Mouse (Mus musculus) forebrain, postnatal 0 days (tissue): Measurements from ENCODE around the gene Cyb561d2. TPM values are rescaled to one million over a fixed set of nuclear protein-coding genes. Genes with fewer than 3 reads are reported as not detected.
A peak's percentile ranks its signal among the peaks of the same experiment; 100 is the strongest.

ENCODE experiments used
- ATAC-seq: fragments of 200-750 bp; cut with Nextera tagmentation; 2 replicates; pipeline ENCODE4 v1.8.0; 2017; ENCODE audit warnings: mild to moderate bottlenecking, moderate library complexity
- DNase-seq: peaks from one replicate; pipeline ENCODE4 v3.0.0-alpha.2; 2015
- H3K27ac ChIP-seq: fragments of 300-500 bp; sonication (generic); 2 replicates; pipeline ENCODE4 v1.5.1; 2014; ENCODE audit warnings: low read depth, mild to moderate bottlenecking, antibody characterized with exemption, low read length, moderate library complexity, mixed read lengths
- H3K27me3 ChIP-seq: fragments of 300-500 bp; sonication (generic); 2 replicates; pipeline ENCODE4 v1.6.1; 2014; ENCODE audit warnings: mild to moderate bottlenecking, low read length, mixed read lengths; ENCODE audit not compliant: insufficient read depth
- H3K36me3 ChIP-seq: fragments of 300-500 bp; sonication (generic); 2 replicates; pipeline ENCODE4 v1.6.1; 2014; ENCODE audit warnings: mild to moderate bottlenecking, moderate library complexity; ENCODE audit not compliant: insufficient read depth
- H3K4me1 ChIP-seq: fragments of 300-500 bp; sonication (generic); 2 replicates; pipeline ENCODE4 v1.6.1; 2014; ENCODE audit warnings: antibody characterized with exemption; ENCODE audit not compliant: insufficient read depth
- H3K4me2 ChIP-seq: fragments of 300-500 bp; sonication (generic); 2 replicates; pipeline ENCODE4 v1.6.1; 2014; ENCODE audit warnings: low read depth, mild to moderate bottlenecking, moderate library complexity
- H3K4me3 ChIP-seq: fragments of 300-500 bp; sonication (generic); 2 replicates; pipeline ENCODE4 v1.5.1; 2014; ENCODE audit warnings: low read depth, low read length, mixed read lengths
- H3K9ac ChIP-seq: fragments of 300-500 bp; sonication (generic); 2 replicates; pipeline ENCODE4 v1.6.1; 2014; ENCODE audit warnings: mild to moderate bottlenecking
- H3K9me3 ChIP-seq: fragments of 300-500 bp; sonication (generic); 2 replicates; pipeline ENCODE4 v1.6.1; 2016; ENCODE audit warnings: low read length
- CTCF ChIP-seq: sonication (generic); IDR thresholded peaks from 2 replicates; pipeline ENCODE4 v1.5.1; 2016; ENCODE audit warnings: antibody characterized with exemption, control low read depth, low read depth
- WGBS: fragments of 180-500 bp; shearing (Covaris S2); extraction: QIAGEN DNeasy Blood & Tissue Kit; methylation state at CpG from one replicate; pipeline ENCODE4 v1.1.7; 2014; 5-methylcytosine and 5-hydroxymethylcytosine counted together
- polyA plus RNA-seq: library from polyadenylated mRNA; unstranded; fragments of >200 nt; fragmentation: Nextera tagmentation; extraction: Ambion mirVana; gene quantifications from 2 replicates; pipeline ENCODE4 v1.2.1, GENCODE M21; 2015
- total RNA-seq: library from RNA; depleted of rRNA; stranded (reverse); fragments of >200 nt; gene quantifications from 2 replicates; pipeline ENCODE4 v1.2.3, GENCODE M21; 2014

Gene Cyb561d2
- total and polyA plus RNA-seq, 2 experiments from 2014 or later = 36.0 to 47.0 TPM

DNA sequence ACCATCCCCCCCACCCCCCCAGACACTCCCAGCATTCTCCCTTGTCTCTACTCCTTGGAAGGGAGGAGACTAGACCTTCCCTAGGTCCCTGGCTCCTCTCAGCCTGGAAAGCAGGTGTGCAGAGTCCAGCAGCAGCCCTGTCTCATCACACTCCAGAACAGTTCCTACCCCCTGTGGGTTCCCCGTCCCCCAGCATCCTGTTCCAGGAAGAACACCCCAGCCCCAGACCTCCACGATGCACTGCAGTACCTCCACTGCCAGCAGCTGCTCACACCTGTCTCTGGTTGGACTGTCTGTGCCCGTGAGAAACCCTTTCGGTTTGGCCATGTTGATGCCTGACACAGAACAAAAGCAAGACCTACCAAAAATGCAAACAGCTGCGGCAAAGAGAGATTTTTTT is 20.8 kb downstream of the Cyb561d2 start:
- 65% methylated on average over 5 of the region's 5 CpGs for WGBS
- H3K36me3 ChIP-seq = no peaks in the 10 kb centered on the region
- DNase-seq (no peak), ATAC-seq (no peak)
- H3K4me3 ChIP-seq = no peak overlapping the region
- H3K4me1 ChIP-seq = no peaks in the 10 kb centered on the region
- H3K9ac ChIP-seq = no peak overlapping the region
- H3K27me3 ChIP-seq = 0 out of 2 replicates have a peak, but pooled peaks cover 3% of the 10 kb centered on the region
- H3K9me3 ChIP-seq = no peaks in the 10 kb centered on the region
- H3K4me2 ChIP-seq = no peak overlapping the region
- no peak for TF ChIP-seq CTCF
- H3K27ac ChIP-seq = no peak overlapping the region

DNA sequence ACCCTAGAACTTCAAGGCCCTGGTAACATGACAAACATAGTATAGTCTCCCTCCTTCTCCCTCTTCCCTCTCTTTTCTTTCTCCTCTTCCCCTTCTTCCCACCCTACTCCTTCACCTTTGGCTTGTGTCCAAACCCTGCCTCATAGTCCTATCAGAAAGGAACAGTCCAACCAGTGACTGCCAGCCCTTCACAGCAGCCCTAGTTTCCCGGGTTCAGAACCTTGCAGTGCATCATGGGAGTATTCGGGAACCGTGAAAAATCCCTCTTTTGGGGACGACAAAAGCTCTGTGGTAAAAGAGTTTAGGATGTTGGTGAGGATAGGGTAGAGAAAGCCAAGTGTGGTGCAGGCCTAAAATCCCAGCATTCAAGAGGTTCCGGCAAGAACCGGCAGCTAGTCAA is 21.7 kb downstream of the Cyb561d2 start:
- Histone ChIP-seq H3K27ac (no peak overlapping the region), H3K9me3 (no peaks in the 10 kb centered on the region), H3K27me3 (no peaks in the 10 kb centered on the region), H3K4me2 (no peak overlapping the region), H3K4me1 (no peaks in the 10 kb centered on the region), H3K9ac (no peak overlapping the region), H3K36me3 (no peaks in the 10 kb centered on the region), H3K4me3 (no peak overlapping the region)
- ATAC-seq = no peak
- no peak for TF ChIP-seq CTCF
- WGBS = 34% methylated on average over 6 of the region's 6 CpGs
- no peak for DNase-seq

GRCm38 (mm10) chr9:107514303-107514955 is 27.6 kb downstream of the Cyb561d2 start:
- no peak overlapping the region for H3K4me2 ChIP-seq
- no peak overlapping the region for H3K4me3 ChIP-seq
- 28% methylated on average over 14 of the region's 14 CpGs for WGBS
- no peaks in the 10 kb centered on the region for H3K9me3 ChIP-seq
- H3K36me3 ChIP-seq = no peaks in the 10 kb centered on the region
- no peaks in the 10 kb centered on the region for H3K27me3 ChIP-seq
- peak; percentile 100 for TF ChIP-seq CTCF
- ATAC-seq (peak; percentile 86), DNase-seq (peak; percentile 93)
- no peak overlapping the region for H3K9ac ChIP-seq
- 0 out of 2 replicates have a peak, but pooled peaks cover 2% of the 10 kb centered on the region for H3K4me1 ChIP-seq
- no peak overlapping the region for H3K27ac ChIP-seq

GRCm38 (mm10) chr9:107512326-107512725 is 29.7 kb downstream of the Cyb561d2 start:
- whole genome bisulfite sequencing = 43% methylated on average over 16 of the region's 16 CpGs
- ATAC-seq = no peak
- H3K4me1 ChIP-seq = peaks cover 12% of the 10 kb centered on the region
- DNase-seq = no peak
- no peak for TF ChIP-seq CTCF
- no peak overlapping the region for H3K4me2 ChIP-seq
- H3K9ac ChIP-seq = no peak overlapping the region
- no peak overlapping the region for H3K4me3 ChIP-seq
- no peak overlapping the region for H3K27ac ChIP-seq
- no peaks in the 10 kb centered on the region for H3K27me3 ChIP-seq
- no peaks in the 10 kb centered on the region for H3K9me3 ChIP-seq
- no peaks in the 10 kb centered on the region for H3K36me3 ChIP-seq

DNA sequence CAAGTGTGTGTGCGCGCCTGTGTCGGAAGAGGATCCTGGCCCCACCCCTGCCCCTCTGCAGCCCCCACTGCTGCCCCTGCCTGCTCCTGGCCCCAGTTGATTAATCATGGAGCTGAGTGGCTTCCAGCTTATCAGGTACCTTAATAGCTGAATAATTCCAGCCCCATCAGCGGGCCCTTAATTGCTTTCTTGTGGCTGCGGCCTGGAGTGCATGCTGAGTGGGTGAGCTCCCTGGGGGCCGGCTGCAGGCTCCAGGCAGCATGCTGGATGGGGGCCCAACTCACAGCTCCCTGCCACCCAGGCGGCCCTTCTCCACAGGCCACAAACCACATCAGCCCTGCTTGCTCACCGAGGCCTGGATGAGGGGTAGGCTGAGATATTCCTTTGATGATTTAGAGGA is 30.6 kb downstream of the Cyb561d2 start:
- no peak for DNase-seq
- H3K4me1 ChIP-seq = peaks cover 21% of the 10 kb centered on the region

DNA sequence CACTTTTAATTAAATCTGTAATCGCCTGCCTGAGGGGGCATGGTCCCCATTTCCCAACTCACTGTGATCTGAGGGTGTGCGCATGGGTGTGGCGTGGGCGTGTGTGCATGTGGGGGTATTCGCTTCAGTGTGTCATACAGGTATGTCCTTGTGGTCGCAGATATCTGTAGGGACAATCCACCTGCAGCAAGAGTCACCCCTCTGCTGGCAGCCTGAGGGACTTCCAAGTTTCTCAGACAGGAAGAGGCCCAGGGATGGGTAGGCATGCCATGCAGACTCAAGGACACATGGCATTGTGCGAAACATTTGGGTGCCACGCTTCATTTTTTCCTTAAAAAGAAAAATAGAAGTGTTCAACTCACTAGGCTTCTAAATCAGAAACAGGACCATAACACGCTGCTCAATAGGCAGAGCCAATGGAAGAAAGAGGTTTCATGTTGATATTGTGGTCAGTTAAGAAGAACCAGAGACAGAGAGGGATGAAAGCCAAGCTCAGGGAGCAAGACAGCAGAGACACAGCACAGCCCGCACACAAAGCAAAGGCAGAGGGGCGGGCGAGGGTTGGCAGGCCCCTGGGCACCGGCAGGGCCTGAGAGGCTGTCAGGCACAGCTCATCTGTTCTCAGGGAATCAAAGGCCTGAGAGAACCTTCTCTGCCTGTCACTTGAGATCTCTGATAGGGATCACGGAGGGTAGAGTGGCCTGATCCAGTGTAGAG is 31.5 kb downstream of the Cyb561d2 start:
- H3K4me2 ChIP-seq = no peak overlapping the region
- ATAC-seq = no peak

More for the DNA sequence above, 30.6 kb downstream of the Cyb561d2 start:
- Histone ChIP-seq H3K9me3 (no peaks in the 10 kb centered on the region), H3K9ac (no peak overlapping the region), H3K27ac (no peak overlapping the region), H3K36me3 (no peaks in the 10 kb centered on the region), H3K4me3 (no peak overlapping the region), H3K27me3 (no peaks in the 10 kb centered on the region), H3K4me2 (no peak overlapping the region)
- 31% methylated on average over 8 of the region's 8 CpGs for WGBS
- no peak for ATAC-seq
- TF ChIP-seq CTCF = no peak

DNA sequence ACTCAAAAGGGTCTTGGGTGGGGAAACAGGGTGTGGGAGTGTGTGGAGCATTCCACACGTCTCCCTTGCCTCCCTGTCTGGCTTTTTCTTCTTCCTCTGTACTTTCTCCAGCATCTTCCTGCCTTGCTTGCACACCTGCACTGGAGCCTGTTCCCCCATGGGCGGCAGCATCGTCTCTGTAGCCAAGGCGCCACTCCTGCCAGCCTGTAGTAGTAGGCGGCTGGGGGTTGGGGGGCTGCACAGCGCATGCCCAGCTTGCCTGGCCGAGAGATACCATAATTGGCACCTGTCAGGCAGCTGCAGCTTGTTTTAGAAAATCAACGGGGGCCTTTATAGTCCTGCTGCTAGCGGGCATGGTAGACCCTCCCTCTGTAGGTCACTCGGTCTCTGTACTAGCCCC is 33.7 kb downstream of the Cyb561d2 start:
- H3K4me2 ChIP-seq = 0 out of 2 replicates have a peak overlapping the region, but pooled peaks have one; percentile 10
- peak; percentile 61 for TF ChIP-seq CTCF
- peak; percentile 88 for ATAC-seq
- 25% methylated on average over 10 of the region's 10 CpGs for WGBS
- no peak overlapping the region for H3K27ac ChIP-seq
- DNase-seq = peak; percentile 81
- H3K36me3 ChIP-seq = no peaks in the 10 kb centered on the region
- no peak overlapping the region for H3K4me3 ChIP-seq
- peaks cover 28% of the 10 kb centered on the region for H3K4me1 ChIP-seq
- H3K27me3 ChIP-seq = no peaks in the 10 kb centered on the region
- no peaks in the 10 kb centered on the region for H3K9me3 ChIP-seq
- no peak overlapping the region for H3K9ac ChIP-seq

More for the DNA sequence above, 31.5 kb downstream of the Cyb561d2 start:
- Histone ChIP-seq H3K27ac (no peak overlapping the region), H3K36me3 (no peaks in the 10 kb centered on the region), H3K9me3 (no peaks in the 10 kb centered on the region), H3K4me1 (peaks cover 28% of the 10 kb centered on the region), H3K9ac (no peak overlapping the region), H3K27me3 (no peaks in the 10 kb centered on the region), H3K4me3 (no peak overlapping the region)
- peak; percentile 39 for TF ChIP-seq CTCF
- no peak for DNase-seq
- 81% methylated on average over 14 of the region's 14 CpGs for WGBS
